Mouse (Mus musculus): ENCODE data around the gene Jam3.

Gene Jam3

DNA sequence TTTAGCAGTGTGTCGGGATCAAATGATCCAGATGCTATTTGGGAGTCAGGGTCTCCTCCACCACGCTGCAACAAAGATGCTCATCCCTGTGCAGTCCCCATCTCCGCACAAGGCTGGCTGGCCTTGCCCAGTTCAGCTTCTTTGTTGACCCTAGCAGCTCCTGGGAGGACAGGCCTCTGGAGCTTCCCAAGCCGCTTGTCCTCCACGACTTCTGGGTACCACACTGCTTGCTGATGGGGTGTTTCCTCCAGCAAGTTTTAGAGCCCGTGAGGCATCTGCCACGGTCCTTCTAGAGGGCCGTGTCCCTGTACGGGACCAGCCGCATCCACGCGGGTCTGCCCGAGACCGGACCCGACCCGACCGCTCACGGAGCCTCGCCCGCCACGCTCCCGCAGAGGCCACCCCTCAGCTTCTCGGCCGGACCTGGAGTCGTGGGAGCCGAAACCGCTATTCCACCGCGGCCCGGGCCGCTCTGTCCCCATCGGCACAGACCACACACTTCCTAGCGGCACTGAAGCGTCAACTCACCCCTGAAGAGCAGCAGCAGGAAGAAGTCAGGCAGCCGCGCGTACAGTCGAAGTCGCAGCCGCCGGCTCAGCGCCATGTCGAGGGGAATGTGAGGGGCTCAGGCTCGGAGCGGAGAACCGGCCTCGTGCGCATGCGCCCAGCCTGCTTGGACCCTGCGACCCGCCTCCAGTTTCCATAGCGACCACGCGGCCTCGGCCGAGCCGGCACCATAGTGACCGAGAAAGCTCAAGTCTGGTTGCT, at the start of gene Jam3:
Gene Jam3 (minus strand): TSS at position 659 of the 768 bp plus-strand sequence.
- peak; percentile 93 to 95 for DNase-seq (ENCODE audit: low spot score in 2 of 2)

DNA sequence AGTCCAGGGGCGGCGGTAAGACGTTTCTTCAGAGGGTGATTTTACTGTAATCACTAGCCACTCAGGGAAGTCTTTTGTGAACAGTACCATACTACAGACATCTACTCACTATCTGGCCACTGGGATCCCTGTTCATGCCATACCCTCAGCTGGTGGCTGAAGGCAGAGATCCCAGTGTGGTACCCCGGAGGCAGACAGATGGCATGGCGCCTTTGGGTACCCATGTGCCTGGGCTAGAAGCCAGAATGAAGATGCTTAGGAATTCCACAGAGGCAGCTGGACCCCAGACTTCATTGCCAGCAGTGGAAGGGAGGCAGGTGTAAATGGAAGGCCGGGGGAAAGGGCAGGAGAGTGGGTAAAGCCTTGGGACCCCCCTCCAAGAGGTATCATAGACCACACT, 49.0 kb upstream of the Jam3 start:
- no peak for DNase-seq (ENCODE audit: low spot score in 2 of 2)

GRCm38 (mm10) chr9:27203134-27203533, 47.9 kb upstream of the Jam3 start:
- DNase-seq (ENCODE audit: low spot score in 2 of 2), result peak; percentile 77 to 79

DNA sequence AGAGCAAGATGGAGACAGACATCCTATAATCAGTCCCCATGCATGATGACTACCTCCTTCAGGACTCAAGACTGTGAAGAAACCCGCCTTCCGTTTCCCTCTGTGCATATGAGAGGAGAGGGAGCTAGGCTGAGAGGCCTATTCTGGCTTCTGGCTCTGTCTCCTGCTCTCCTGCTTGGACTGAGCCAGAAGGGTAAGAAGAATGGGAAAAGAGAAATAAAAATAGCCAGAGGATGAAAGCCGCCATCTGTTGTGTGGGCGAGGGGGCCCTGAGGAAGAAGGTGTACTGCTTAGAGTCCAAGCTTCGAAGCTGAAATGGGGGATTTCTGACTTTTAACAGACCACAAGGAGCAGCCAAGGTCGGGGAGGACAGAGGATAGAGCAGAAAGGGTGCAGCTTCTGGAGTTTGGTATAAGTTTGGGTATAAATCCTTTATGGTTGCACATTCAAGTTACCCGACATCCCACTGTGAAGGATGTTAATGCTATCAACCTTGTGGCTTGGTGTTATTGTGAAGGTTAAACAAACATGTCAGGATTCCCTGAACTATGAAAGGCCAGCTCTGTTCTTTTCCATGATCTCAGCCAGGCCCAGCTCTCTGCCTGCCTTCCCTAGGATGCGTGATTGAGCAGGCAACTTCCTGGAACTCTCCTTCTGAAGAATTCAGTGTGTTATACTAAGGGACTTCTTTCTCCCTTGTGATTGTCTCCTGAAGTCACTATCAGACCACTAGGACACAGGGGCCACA, 46.4 kb upstream of the Jam3 start:
- DNase-seq (ENCODE audit: low spot score in 2 of 2), result no peak

- DNase-seq (ENCODE audit: low spot score in 2 of 2), result peak; percentile 75 to 76
These were observed 38.4 kb upstream of the Jam3 start for GRCm38 (mm10) chr9:27193592-27194080.

- DNase-seq (ENCODE audit: low spot score in 2 of 2), result no peak
These were observed 37.8 kb upstream of the Jam3 start for GRCm38 (mm10) chr9:27192761-27193591.

DNA sequence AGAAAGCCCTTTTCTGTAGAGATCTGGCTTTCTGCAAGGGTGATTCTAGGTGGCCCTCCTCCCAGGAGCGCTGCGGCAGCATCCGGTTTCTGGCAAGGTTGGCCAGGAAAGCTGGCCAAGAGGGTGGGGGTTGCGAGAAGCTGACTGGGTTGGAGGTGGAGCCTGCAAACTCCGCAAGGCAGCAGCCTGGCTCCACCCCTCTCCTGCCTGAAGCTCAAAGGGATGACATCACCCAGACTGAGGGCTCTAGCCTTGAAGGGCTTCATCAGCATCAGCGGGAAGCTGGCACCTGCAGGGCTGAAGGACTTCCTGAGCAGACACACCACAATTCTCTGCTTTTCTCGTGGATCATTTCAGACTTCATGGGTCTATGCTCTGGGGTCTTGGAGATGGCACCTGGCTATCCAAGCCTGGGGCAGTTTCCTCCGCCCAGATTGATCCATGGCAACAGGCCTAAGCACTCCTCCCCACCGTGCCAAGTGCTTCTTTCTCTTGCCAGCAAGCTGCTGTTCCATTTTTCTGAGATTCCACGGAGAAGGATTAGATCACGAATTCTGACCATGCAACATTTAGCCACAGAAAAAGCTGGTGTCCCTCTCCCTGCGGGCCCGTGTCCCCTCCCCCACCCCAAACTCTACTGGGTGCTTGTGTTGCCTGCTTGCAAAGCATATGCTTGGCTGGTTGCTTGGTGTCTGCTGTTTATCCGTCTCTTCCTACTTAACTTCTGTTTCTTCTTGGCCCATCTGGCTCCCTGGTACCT, 37.0 kb upstream of the Jam3 start:
- peak; percentile 85 to 90 for DNase-seq (ENCODE audit: low spot score in 2 of 2)

GRCm38 (mm10) chr9:27191501-27191981, 36.3 kb upstream of the Jam3 start:
- no peak for DNase-seq (ENCODE audit: low spot score in 2 of 2)

- no peak for DNase-seq (ENCODE audit: low spot score in 2 of 2)
These were observed 35.2 kb upstream of the Jam3 start for GRCm38 (mm10) chr9:27190461-27190860.

DNA sequence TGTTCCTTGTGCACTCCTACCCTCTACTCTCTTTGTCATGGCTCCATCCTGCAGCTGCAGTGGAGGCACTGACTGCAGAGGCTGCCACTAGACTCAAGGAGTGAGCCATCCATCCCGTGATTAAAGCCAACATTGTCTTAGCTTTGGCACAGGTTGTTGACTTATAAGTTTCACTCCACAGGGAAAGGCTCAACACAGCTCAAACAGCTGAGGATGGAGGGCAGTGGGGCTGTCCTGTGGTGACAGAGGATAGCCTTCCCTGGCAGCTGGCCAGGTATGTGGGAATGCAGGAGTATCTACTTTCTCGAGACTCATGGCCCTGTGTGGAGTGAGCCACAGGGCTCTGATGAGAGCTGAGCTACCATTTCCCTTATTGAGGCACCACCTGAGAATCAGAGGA, 34.1 kb upstream of the Jam3 start:
- DNase-seq (ENCODE audit: low spot score in 2 of 2), result no peak

DNA sequence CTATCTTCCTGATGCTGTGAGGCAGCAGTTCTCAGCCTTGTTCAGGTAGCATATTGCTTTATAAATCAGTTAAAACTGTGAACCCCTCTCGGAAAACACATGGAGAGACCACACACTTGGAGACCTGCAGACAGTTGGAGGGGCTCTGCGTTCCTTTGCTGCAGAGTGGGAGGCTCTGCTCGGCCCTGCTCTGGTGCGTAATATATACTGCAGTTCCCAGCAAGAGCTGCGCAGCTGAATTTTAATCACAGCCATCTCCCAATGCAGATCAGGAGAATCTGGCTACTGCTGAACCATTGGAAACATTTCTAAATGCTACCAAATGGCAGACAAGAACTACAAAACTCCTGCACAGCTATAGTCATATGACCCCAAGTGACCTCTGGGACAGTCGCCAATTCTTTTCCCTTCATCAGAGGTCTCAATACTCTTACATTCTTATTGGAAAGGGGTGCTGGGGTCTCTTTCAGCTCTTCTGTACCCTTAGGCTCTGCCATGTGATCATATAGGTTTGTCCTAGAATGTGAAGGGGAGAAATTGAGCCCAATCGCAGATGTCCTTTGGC, 33.5 kb upstream of the Jam3 start:
- no peak for DNase-seq (ENCODE audit: low spot score in 2 of 2)

DNA sequence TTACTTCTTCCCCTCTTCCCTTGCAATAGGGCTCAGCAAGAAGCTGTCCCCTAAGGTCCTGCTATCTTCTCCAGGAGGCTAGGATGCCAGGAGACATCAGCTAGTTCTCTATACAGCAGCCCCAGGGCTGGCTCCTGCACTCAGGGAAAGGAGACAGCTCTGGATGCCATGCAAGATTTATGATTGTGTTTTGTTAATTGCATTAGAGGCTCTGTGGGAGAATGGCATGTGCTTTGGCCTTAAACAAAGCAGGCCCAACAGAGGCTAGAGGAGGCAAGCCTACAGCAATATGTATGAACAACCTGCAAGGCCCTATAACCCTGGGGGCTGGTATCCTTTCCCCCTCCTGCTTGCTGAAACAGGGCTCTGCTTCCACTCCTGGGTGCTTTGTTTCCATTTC, 30.6 kb upstream of the Jam3 start:
- DNase-seq (ENCODE audit: low spot score in 2 of 2), result no peak

- no peak for DNase-seq (ENCODE audit: low spot score in 2 of 2)
These were observed 26.9 kb upstream of the Jam3 start for GRCm38 (mm10) chr9:27182087-27182486.

- DNase-seq (ENCODE audit: low spot score in 2 of 2), result no peak
These were observed 25.3 kb upstream of the Jam3 start for GRCm38 (mm10) chr9:27180492-27180891.

GRCm38 (mm10) chr9:27178935-27179334, 23.7 kb upstream of the Jam3 start:
- peak; percentile 57 to 81 for DNase-seq (ENCODE audit: low spot score in 2 of 2)

DNA sequence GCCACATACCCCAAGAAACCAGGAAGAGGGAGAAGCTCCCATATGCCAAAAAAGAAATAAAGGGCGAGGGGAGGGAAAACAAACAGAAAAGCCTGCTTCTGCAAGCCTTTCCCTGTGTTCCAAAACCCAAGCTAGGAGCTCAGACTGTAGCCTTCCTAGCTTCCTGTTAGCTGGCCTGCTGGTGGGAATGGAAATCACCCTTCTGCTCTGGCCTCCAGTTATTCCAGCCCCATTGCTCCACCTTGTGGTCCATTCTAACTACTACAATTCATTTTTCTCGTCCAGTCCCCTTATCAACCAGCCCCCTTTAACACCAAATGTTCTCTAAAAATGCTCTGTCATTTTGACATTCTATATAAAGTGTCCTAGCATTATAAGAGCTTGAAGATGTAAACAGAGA, 20.9 kb upstream of the Jam3 start:
- peak in 1 of 2 experiments; percentile 55 for DNase-seq (ENCODE audit: low spot score in 2 of 2)

DNA sequence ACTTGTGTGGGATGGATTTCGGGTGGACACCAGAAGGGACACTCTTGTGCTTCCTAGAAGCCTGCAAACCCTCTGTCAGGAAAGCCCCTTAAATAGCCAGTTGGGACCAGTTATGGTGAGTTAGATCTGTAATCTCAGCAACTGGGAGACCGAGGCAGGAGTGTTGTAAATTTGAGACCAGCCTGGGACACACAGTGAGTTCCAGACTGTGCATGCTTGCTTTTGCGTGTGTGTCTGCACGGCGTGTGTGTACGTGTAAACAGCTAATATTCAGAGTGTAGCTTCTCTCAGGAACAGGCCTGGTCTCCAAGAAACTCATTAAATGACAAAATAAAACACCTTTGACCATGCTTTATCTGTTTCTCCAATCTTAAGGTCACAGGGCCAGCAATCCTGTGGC, 20.5 kb upstream of the Jam3 start:
- DNase-seq (ENCODE audit: low spot score in 2 of 2), result no peak

- peak in 1 of 2 experiments; percentile 35 for DNase-seq (ENCODE audit: low spot score in 2 of 2)
These were observed 20.0 kb upstream of the Jam3 start for GRCm38 (mm10) chr9:27175241-27175640.

DNA sequence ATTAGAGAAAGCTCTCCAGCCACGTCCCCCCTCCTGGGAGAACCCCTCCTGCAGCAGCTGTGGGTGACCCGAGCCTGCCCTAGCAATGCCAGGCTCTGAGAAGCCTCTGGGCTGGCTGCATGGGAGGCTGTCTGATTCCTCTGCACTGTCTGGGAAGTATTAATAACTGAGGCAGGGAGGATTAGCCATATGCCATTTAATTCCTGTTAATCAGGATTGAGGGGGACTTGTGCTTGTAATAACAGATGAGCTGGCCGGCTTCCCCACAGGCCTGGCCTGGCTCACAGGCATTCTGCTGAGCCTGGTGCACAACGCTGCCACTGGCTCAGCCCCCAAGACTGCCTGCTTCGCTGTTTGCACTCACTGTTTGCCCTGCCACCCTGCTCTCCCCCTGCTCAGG, 18.9 kb upstream of the Jam3 start:
- DNase-seq (ENCODE audit: low spot score in 2 of 2), result no peak

DNA sequence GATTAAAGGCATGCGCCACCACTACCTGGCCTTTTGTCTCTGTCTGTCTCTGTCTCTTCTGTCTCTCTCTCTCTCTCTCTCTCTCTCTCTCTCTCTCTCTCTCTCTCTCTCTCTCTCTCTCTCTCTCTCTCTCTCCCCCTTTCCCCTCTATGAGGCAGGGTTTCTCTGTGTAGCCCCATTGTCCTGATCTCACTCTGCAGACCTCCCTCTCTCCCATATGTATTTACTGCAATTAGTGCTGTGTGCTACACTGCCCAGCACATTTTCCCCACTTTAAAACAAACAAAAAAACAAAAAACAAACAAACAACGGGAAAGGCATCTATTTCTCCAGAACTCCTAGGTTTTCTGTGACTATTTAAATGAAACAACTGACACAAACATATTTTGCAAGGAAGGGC, 18.4 kb upstream of the Jam3 start:
- no peak for DNase-seq (ENCODE audit: low spot score in 2 of 2)

DNA sequence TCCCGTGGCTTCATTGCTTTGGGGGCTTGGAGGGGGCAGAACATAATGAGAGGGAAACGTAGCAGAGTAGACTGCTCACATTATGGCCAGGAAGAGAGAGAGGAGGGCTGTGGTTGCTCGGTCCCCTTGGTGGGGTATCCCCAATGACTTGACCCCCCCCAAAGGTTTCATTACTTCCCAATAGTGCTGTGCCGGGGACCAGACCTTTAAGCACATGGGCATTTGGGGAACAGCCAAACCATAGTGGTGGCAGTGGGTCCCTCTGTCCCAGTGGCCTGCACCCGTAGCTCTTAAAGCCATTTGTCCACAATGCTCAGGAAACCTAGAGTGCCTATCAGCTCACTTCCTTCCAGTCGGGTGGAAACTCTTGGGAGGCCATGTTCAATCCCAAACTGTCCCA, 17.6 kb upstream of the Jam3 start:
- DNase-seq (ENCODE audit: low spot score in 2 of 2), result no peak
